Mouse (Mus musculus) heart, embryonic 15.5 days (tissue): Measurements from ENCODE around the gene Gmds. TPM values are rescaled to one million over a fixed set of nuclear protein-coding genes. Genes with fewer than 3 reads are reported as not detected.

Source experiments
- ATAC-seq: fragments of 200-750 bp; cut with Nextera tagmentation; replicated peaks from 2 replicates; pipeline ENCODE4 v1.8.0; 2017; ENCODE audit warnings: low read depth, moderate TSS enrichment; ENCODE audit not compliant: insufficient number of reproducible peaks, insufficient read depth, low FRiP score
- H3K27ac ChIP-seq: fragments of 300-500 bp; sonication (generic); 2 replicates; pipeline ENCODE4 v1.5.1; 2015; ENCODE audit warnings: mild to moderate bottlenecking, inconsistent platforms
- H3K27me3 ChIP-seq: fragments of 300-500 bp; sonication (generic); 2 replicates; pipeline ENCODE4 v1.6.1; 2015; ENCODE audit warnings: inconsistent platforms
- H3K36me3 ChIP-seq: fragments of 300-500 bp; sonication (generic); 2 replicates; pipeline ENCODE4 v1.6.1; 2015; ENCODE audit warnings: mild to moderate bottlenecking, inconsistent platforms
- H3K4me1 ChIP-seq: fragments of 300-500 bp; sonication (generic); replicated peaks from 2 replicates; pipeline ENCODE4 v1.6.1; 2015; ENCODE audit warnings: inconsistent platforms
- H3K4me2 ChIP-seq: fragments of 300-500 bp; sonication (generic); 2 replicates; pipeline ENCODE4 v1.6.1; 2015; ENCODE audit warnings: inconsistent platforms, mild to moderate bottlenecking, moderate library complexity
- H3K4me3 ChIP-seq: fragments of 300-500 bp; sonication (generic); 2 replicates; pipeline ENCODE4 v1.5.1; 2015; ENCODE audit warnings: mild to moderate bottlenecking, inconsistent platforms
- H3K9ac ChIP-seq: fragments of 300-500 bp; sonication (generic); 2 replicates; pipeline ENCODE4 v1.6.1; 2015; ENCODE audit warnings: mild to moderate bottlenecking, inconsistent platforms
- H3K9me3 ChIP-seq: fragments of 300-500 bp; sonication (generic); replicated peaks from 2 replicates; pipeline ENCODE4 v1.6.1; 2016; ENCODE audit warnings: inconsistent platforms
- WGBS: fragments of 180-500 bp; shearing (Covaris S2); methylation state at CpG from one replicate; pipeline ENCODE4 v1.1.7; 2015; ENCODE audit warnings: mixed read lengths; 5-methylcytosine and 5-hydroxymethylcytosine counted together
- polyA plus RNA-seq: library from polyadenylated mRNA; unstranded; fragments of >200 nt; fragmentation: Nextera tagmentation; extraction: Ambion mirVana; gene quantifications from 2 replicates; pipeline ENCODE4 v1.2.1, GENCODE M21; 2015

Gene Gmds
- polyA plus RNA-seq, 1 experiment from 2014 or later, result 19.4 TPM

DNA sequence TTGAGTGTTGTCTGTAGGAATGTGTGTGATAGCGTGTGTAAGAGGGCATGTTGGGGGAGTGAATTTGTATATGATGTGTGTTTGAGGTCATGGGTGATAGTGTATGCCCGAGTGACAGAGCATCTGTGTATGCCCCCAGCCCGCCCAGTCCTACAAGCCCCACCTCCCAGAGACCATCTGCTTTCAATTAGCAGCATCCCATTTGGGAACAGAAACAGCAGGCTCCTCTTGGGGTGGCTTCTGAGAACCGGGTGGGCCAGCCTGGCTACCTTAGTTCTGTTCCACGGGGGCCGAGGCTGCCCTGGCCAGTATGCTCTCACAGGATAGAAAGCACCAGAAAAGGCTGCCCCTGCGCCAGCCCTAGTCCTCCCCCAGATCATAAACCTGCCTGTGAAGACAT lies 520.2 kb downstream of the Gmds start:
- H3K9ac ChIP-seq, result no peak overlapping the region
- ATAC-seq, result no peak
- peaks cover 47% of the 10 kb centered on the region for H3K27me3 ChIP-seq
- no peak overlapping the region for H3K27ac ChIP-seq
- peaks cover 19% of the 10 kb centered on the region for H3K4me1 ChIP-seq
- 47% methylated on average over 7 of the region's 7 CpGs for WGBS
- no peak overlapping the region for H3K4me2 ChIP-seq
- H3K9me3 ChIP-seq, result no peaks in the 10 kb centered on the region
- no peaks in the 10 kb centered on the region for H3K36me3 ChIP-seq
- no peak overlapping the region for H3K4me3 ChIP-seq

DNA sequence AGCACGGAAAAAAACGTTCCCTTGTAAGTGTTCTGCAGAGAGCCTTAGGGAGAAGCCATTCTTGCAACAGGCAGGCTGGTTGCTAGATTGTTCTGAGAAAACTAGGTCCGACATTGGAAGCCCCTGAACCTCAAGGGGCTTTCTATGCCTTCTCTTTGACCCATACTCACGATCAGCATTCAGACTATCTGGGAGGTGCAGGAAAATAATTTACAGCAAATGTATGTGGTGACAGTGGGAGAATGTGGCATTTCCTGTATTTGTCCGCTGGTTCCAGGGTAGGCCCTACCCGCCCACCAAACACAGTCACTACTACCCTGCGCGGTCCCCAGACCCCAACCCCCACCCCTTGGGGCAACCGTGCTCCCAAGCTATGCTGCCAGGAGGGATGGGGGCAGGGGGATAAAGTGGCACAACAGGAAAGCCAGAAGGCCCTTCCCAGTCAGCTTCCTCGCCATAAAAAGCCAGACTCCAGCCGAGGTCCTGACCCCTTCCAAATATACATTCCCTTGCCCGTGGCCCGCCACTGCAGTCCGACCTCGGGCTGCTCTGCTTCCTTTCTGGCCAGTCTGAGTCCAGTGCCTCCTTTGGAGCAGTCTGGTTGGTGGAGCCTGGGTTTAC lies 523.0 kb downstream of the Gmds start:
- H3K27ac ChIP-seq, result peak overlapping the region; percentile 17; the same call in 1 of the 2 replicates
- H3K27me3 ChIP-seq, result peaks cover 70% of the 10 kb centered on the region
- 0 out of 2 replicates have a peak overlapping the region, but pooled peaks have one; percentile 26 for H3K4me2 ChIP-seq
- H3K9me3 ChIP-seq, result no peaks in the 10 kb centered on the region
- ATAC-seq, result no peak; the same call in 1 of the 2 replicates
- H3K4me3 ChIP-seq, result no peak overlapping the region
- peaks cover 13% of the 10 kb centered on the region for H3K4me1 ChIP-seq
- WGBS, result 34% methylated on average over 15 of the region's 15 CpGs
- H3K9ac ChIP-seq, result no peak overlapping the region
- H3K36me3 ChIP-seq, result no peaks in the 10 kb centered on the region

DNA sequence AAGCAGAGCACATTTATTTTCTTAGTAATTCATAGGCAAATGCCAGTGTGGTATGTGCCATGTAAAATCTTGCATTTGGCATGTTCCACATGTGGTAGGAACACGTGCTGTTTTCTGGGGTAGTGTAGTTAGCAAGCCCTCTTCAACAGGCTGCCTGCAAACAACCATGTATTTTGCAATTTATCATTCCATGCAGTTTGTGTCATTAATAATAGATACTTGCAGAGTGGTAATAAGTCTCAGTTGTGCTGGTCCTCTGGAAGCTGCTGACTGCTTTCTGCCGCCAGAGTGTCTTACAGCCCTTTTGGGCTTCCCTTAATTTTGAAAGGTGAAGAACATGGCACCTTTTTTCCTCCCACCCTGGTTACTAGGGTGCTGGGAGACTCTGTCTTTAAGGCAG lies 525.8 kb downstream of the Gmds start:
- H3K4me3 ChIP-seq, result 0 out of 2 replicates have a peak overlapping the region, but pooled peaks have one; percentile 4
- H3K4me2 ChIP-seq, result peak overlapping the region; percentile 40
- peaks cover 19% of the 10 kb centered on the region for H3K4me1 ChIP-seq
- no peak for ATAC-seq
- H3K27ac ChIP-seq, result peak overlapping the region; percentile 20; the same call in 1 of the 2 replicates
- H3K9me3 ChIP-seq, result no peaks in the 10 kb centered on the region
- H3K9ac ChIP-seq, result no peak overlapping the region
- H3K36me3 ChIP-seq, result no peaks in the 10 kb centered on the region
- WGBS, result 68% methylated on average over 2 of the region's 2 CpGs
- peaks cover 67% of the 10 kb centered on the region for H3K27me3 ChIP-seq

DNA sequence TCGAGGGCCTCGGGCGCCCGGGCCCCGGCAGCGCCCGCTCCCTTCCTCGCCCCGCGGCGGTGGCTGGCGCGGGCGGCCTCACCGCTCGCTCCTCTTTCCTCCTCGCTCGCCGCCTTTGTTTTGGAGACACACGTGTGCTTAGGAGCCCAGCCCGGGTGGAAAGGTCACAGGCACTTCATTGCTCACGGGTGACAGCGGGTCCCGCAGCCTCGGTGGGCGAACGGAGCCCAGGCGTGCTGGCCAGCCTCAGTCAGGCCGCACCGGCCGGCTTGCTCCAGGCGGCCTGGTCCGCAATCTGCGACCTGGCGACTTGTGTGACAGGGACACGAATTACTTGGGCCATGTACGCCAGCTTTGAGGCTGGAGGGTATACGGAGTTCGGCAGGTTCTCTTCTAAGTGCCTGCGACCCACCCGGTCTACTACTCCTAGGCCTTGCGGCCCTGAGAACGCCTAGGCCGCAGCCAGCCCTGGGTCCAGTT lies 527.0 kb downstream of the Gmds start:
- 21% methylated on average over 44 of the region's 44 CpGs for WGBS
- peak overlapping the region; percentile 47 for H3K27ac ChIP-seq
- H3K27me3 ChIP-seq, result peaks cover 64% of the 10 kb centered on the region
- no peaks in the 10 kb centered on the region for H3K36me3 ChIP-seq
- ATAC-seq, result no peak
- H3K4me1 ChIP-seq, result peaks cover 27% of the 10 kb centered on the region
- H3K4me2 ChIP-seq, result peak overlapping the region; percentile 60
- H3K9me3 ChIP-seq, result no peaks in the 10 kb centered on the region
- H3K4me3 ChIP-seq, result peak overlapping the region; percentile 52
- peak overlapping the region; percentile 56 for H3K9ac ChIP-seq

DNA sequence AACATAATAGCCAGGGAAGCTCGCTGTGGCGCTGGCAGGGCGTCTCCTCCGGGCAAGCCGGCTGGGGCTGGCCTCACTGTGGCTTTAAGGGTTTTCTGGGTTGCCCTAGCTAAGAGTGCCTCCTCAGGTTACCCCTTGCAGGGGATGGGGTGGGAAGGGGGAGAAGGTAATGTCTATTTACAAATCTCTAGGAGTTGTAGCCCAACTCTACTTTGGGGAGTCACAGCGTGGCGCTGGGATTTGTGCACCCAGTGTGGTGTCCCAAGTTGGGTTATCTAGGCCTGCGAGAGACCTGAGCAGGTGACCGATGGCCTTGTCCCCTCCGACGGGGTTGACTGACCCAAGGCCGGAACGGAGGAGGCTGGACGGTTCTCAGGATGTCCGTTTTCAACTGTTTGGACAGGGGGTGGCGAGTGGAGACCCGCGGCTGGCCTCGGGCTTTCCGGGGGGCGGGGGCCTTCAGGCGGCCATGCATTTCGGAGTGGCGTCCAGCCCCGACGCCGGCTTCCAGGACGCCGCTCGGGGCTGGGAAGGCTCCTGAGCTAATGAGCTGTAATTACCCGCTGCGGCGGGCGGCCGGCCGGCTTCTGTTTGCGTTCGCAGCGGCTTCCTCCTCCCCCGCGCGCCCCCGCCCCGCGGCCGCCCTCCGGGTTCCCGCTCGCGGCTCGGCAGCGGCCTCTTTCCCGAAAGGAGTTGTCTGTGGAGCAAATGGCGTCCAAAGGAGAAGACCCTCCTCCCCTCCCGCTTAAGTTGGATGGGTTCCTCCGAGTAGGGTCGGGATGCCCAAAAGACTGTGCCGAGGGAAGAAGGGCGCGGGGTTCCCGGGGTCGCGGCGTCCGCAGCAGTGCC lies 527.6 kb downstream of the Gmds start:
- peak overlapping the region; percentile 56 for H3K9ac ChIP-seq
- 2% methylated on average over 55 of the region's 65 CpGs for WGBS
- peak overlapping the region; percentile 52 for H3K4me3 ChIP-seq
- peaks cover 62% of the 10 kb centered on the region for H3K27me3 ChIP-seq
- no peaks in the 10 kb centered on the region for H3K9me3 ChIP-seq
- H3K27ac ChIP-seq, result peak overlapping the region; percentile 47
- peak overlapping the region; percentile 60 for H3K4me2 ChIP-seq
- H3K36me3 ChIP-seq, result no peaks in the 10 kb centered on the region
- H3K4me1 ChIP-seq, result peaks cover 30% of the 10 kb centered on the region
- no peak for ATAC-seq

DNA sequence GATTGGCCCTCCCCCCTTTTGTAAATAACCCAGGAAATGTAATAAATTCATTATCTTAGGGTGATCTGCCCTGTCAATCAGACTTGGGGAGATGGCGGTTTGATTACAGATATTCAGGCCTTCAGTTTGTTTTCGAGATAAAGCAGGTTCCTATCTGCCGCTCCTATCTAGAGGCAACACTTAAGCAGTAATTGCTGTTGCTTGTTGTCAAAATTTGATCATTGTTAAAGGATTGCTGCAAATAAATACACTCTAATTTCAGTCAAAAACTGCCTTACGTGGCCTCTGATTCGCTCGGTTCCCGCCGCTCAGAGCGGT lies 528.2 kb downstream of the Gmds start:
- ATAC-seq, result no peak
- WGBS, result 5% methylated on average over 9 of the region's 9 CpGs
- H3K9ac ChIP-seq, result peak overlapping the region; percentile 56

DNA sequence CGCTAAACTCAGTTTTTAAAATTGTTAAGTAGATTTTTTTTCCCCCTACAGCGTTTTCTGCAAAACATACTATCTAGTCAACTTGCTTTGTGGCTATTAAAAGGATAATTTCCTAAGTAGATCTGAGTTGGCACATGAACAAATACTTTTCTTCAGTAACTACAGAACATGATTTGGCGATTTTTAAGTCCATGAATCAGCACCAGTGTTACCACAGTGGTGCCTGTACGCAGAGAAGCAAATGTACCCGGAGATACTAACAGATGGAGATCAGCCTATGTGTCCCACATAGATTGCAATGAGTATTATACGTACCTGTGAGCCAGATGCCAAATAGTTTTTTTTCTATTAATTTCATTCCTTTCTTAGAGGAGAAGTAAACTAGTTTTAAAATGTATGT lies 528.8 kb downstream of the Gmds start:
- Histone ChIP-seq H3K9me3 (no peaks in the 10 kb centered on the region), H3K4me1 (peaks cover 31% of the 10 kb centered on the region), H3K27ac (no peak overlapping the region), H3K4me2 (peak overlapping the region; percentile 24; the same call in 1 of the 2 replicates), H3K9ac (no peak overlapping the region), H3K27me3 (peaks cover 69% of the 10 kb centered on the region), H3K4me3 (peak overlapping the region; percentile 36), H3K36me3 (no peaks in the 10 kb centered on the region)
- 16% methylated on average over 6 of the region's 6 CpGs for WGBS
- no peak for ATAC-seq

More for the DNA sequence above, 528.2 kb downstream of the Gmds start:
- Histone ChIP-seq H3K4me3 (peak overlapping the region; percentile 52), H3K4me2 (peak overlapping the region; percentile 60), H3K36me3 (no peaks in the 10 kb centered on the region), H3K27ac (peak overlapping the region; percentile 47), H3K27me3 (peaks cover 63% of the 10 kb centered on the region), H3K4me1 (peaks cover 31% of the 10 kb centered on the region), H3K9me3 (no peaks in the 10 kb centered on the region)

DNA sequence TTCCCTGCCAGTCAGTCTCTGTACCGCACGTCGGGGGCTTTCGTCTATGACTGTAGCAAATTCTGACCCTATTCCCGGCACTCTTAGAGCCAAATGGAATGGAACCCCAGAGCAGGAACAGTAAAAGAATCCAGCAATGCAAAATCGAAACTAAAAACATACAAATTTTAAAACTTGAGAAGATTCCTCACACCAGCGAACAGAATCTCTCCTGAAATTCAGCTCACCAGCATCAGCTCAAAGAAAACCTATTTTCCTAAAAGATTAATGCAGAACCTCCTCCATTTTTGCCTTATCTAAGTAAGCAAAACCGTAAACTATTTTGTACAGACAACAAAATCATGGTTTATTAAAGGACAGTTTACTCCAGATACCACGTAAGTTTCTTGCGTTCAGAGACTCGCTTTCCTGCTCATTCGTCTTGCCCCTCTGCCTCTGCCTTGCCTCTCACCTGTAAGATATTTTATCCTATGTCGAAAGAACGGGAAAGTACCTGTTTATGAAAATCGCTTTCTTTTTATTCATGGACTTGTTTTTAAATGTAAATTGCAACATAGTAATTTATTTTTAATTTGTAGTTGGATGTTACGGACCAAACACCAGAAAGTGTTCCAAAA lies 529.6 kb downstream of the Gmds start:
- Histone ChIP-seq H3K36me3 (no peaks in the 10 kb centered on the region), H3K4me3 (peak overlapping the region; percentile 65), H3K9ac (peak overlapping the region; percentile 76), H3K27ac (peak overlapping the region; percentile 91), H3K4me1 (peaks cover 32% of the 10 kb centered on the region), H3K9me3 (no peaks in the 10 kb centered on the region), H3K4me2 (peak overlapping the region; percentile 96), H3K27me3 (peaks cover 69% of the 10 kb centered on the region)
- no peak for ATAC-seq
- WGBS, result 10% methylated on average over 16 of the region's 16 CpGs

DNA sequence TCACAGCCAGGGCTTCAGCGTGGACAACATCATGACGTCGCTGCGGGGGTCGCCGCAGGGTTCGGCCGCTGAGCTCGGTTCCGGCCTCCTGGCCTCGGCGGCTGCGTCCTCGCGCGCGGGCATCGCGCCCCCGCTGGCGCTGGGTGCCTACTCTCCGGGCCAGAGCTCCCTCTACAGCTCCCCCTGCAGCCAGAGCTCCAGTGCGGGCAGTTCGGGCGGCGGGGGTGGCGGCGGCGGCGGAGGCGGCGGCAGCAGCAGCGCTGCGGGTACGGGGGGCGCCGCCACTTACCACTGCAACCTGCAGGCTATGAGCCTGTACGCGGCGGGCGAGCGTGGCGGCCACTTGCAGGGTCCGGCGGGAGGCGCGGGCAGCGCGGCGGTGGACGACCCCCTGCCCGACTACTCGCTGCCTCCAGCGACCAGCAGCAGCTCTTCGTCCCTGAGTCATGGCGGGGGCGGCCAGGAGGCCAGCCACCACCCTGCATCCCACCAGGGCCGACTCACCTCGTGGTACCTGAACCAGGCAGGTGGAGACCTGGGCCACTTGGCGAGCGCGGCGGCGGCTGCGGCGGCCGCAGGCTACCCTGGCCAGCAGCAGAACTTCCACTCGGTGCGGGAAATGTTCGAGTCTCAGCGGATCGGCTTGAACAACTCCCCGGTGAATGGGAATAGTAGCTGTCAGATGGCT lies 530.3 kb downstream of the Gmds start:
- WGBS, result under 1% methylated on average over 64 of the region's 73 CpGs
- Histone ChIP-seq H3K36me3 (no peaks in the 10 kb centered on the region), H3K4me2 (peak overlapping the region; percentile 96), H3K4me3 (peak overlapping the region; percentile 65), H3K9me3 (no peaks in the 10 kb centered on the region), H3K27ac (peak overlapping the region; percentile 91), H3K27me3 (peaks cover 69% of the 10 kb centered on the region), H3K4me1 (peaks cover 39% of the 10 kb centered on the region), H3K9ac (peak overlapping the region; percentile 76)
- ATAC-seq, result no peak

DNA sequence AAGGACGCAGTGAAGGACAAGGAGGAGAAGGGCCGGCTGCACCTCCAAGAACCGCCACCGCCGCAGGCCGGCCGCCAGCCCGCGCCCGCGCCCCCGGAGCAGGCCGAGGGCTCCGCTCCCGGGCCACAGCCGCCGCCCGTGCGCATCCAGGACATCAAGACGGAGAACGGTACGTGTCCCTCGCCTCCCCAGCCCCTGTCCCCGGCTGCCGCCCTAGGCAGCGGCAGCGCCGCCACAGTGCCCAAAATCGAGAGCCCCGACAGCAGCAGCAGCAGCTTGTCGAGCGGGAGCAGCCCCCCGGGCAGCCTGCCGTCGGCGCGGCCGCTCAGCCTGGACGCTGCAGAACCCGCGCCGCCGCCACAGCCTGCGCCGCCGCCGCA lies 530.8 kb downstream of the Gmds start:
- WGBS, result 0% methylated on average over 37 of the region's 47 CpGs
- H3K27me3 ChIP-seq, result peaks cover 66% of the 10 kb centered on the region
- ATAC-seq, result no peak

More for the DNA sequence above, 530.8 kb downstream of the Gmds start:
- peaks cover 41% of the 10 kb centered on the region for H3K4me1 ChIP-seq
- peak overlapping the region; percentile 76 for H3K9ac ChIP-seq
- H3K27ac ChIP-seq, result peak overlapping the region; percentile 91
- no peaks in the 10 kb centered on the region for H3K36me3 ChIP-seq
- H3K4me3 ChIP-seq, result peak overlapping the region; percentile 65
- no peaks in the 10 kb centered on the region for H3K9me3 ChIP-seq
- H3K4me2 ChIP-seq, result peak overlapping the region; percentile 96
